Mouse (Mus musculus): ENCODE data around the gene Mepe. TPM values are rescaled to one million over a fixed set of nuclear protein-coding genes. Genes with fewer than 3 reads are reported as not detected.

Gene Mepe
- polyA plus RNA-seq (2014; fragmentation: Illumina TruSeq; extraction: RNeasy Lipid Tissue Mini Kit (QIAGEN cat#74804); ENCODE audit: low read depth, low replicate concordance): not detected

GRCm38 (mm10) chr5:104325029-104325428, at the start of gene Mepe:
TSS of gene Mepe (plus strand) at chr5:104325329.

GRCm38 (mm10) chr5:104298994-104299393, 26.1 kb upstream of the Mepe start, which contains the start of gene Ibsp:
TSS of gene Ibsp (plus strand) at chr5:104299171.

Other genes starting within 250 kb of the Mepe start
- not detected for gene Gm17660, start 247.7 kb upstream of the Mepe start, polyA plus RNA-seq (2014; fragmentation: Illumina TruSeq; extraction: RNeasy Lipid Tissue Mini Kit (QIAGEN cat#74804); ENCODE audit: low read depth, low replicate concordance)
- 92.0 TPM for gene Sparcl1, start 211.6 kb upstream of the Mepe start, polyA plus RNA-seq (2014; fragmentation: Illumina TruSeq; extraction: RNeasy Lipid Tissue Mini Kit (QIAGEN cat#74804); ENCODE audit: low read depth, low replicate concordance)
- gene Dspp, start 154.6 kb upstream of the Mepe start, polyA plus RNA-seq (2014; fragmentation: Illumina TruSeq; extraction: RNeasy Lipid Tissue Mini Kit (QIAGEN cat#74804); ENCODE audit: low read depth, low replicate concordance): not detected
- gene Dmp1, start 122.7 kb upstream of the Mepe start, polyA plus RNA-seq (2014; fragmentation: Illumina TruSeq; extraction: RNeasy Lipid Tissue Mini Kit (QIAGEN cat#74804); ENCODE audit: low read depth, low replicate concordance): not detected
- gene Ibsp, start 26.2 kb upstream of the Mepe start, polyA plus RNA-seq (2014; fragmentation: Illumina TruSeq; extraction: RNeasy Lipid Tissue Mini Kit (QIAGEN cat#74804); ENCODE audit: low read depth, low replicate concordance): 5.8 TPM
- gene Spp1, start 109.8 kb downstream of the Mepe start, polyA plus RNA-seq (2014; fragmentation: Illumina TruSeq; extraction: RNeasy Lipid Tissue Mini Kit (QIAGEN cat#74804); ENCODE audit: low read depth, low replicate concordance): 81.9 TPM
- 65.6 TPM for gene Pkd2, start 134.1 kb downstream of the Mepe start, polyA plus RNA-seq (2014; fragmentation: Illumina TruSeq; extraction: RNeasy Lipid Tissue Mini Kit (QIAGEN cat#74804); ENCODE audit: low read depth, low replicate concordance)
- 24.1 TPM for gene BC005561, start 183.0 kb downstream of the Mepe start, polyA plus RNA-seq (2014; fragmentation: Illumina TruSeq; extraction: RNeasy Lipid Tissue Mini Kit (QIAGEN cat#74804); ENCODE audit: low read depth, low replicate concordance)

Data from adrenal gland, adult 10 weeks (tissue).